Mouse (Mus musculus): ENCODE data around the gene Msantd2.

Msantd2 gene

GRCm38 (mm10) chr9:37504348-37504747, 15.2 kb downstream of the Msantd2 start:
- no peak for DNase-seq (ENCODE audit: low spot score)

GRCm38 (mm10) chr9:37506023-37506422, 16.9 kb downstream of the Msantd2 start:
- no peak for DNase-seq (ENCODE audit: low spot score)

GRCm38 (mm10) chr9:37512097-37512496, 23.0 kb downstream of the Msantd2 start:
- DNase-seq (ENCODE audit: low spot score) = no peak

- DNase-seq (ENCODE audit: low spot score) = no peak
These were observed 25.3 kb downstream of the Msantd2 start for GRCm38 (mm10) chr9:37514456-37514855.

- DNase-seq (ENCODE audit: low spot score) = no peak
These were observed 28.3 kb downstream of the Msantd2 start for GRCm38 (mm10) chr9:37517467-37517866.

GRCm38 (mm10) chr9:37518991-37519390, 29.9 kb downstream of the Msantd2 start:
- DNase-seq (ENCODE audit: low spot score) = no peak

- DNase-seq (ENCODE audit: low spot score) = no peak
These were observed 30.9 kb downstream of the Msantd2 start for GRCm38 (mm10) chr9:37519995-37520394.

- no peak for DNase-seq (ENCODE audit: low spot score)
These were observed 36.3 kb downstream of the Msantd2 start for GRCm38 (mm10) chr9:37525461-37525860.

- no peak for DNase-seq (ENCODE audit: low spot score)
These were observed 37.6 kb downstream of the Msantd2 start for GRCm38 (mm10) chr9:37526443-37527395.

GRCm38 (mm10) chr9:37527396-37528224, 38.5 kb downstream of the Msantd2 start, which contains the start of gene Esam:
Gene Esam (plus strand): TSS chr9:37528078.
- no peak for DNase-seq (ENCODE audit: low spot score)

- DNase-seq (ENCODE audit: low spot score) = no peak
These were observed 39.3 kb downstream of the Msantd2 start for GRCm38 (mm10) chr9:37528225-37528970.

GRCm38 (mm10) chr9:37530031-37530887, 41.1 kb downstream of the Msantd2 start:
- no peak for DNase-seq (ENCODE audit: low spot score)

GRCm38 (mm10) chr9:37530888-37531705, 42.0 kb downstream of the Msantd2 start:
- no peak for DNase-seq (ENCODE audit: low spot score)

GRCm38 (mm10) chr9:37536851-37537250, 47.7 kb downstream of the Msantd2 start:
- DNase-seq (ENCODE audit: low spot score) = no peak

GRCm38 (mm10) chr9:37537658-37538250, 48.6 kb downstream of the Msantd2 start:
- DNase-seq (ENCODE audit: low spot score) = no peak

GRCm38 (mm10) chr9:37539170-37540025, 50.3 kb downstream of the Msantd2 start, which contains the start of gene Vsig2:
Gene Vsig2 (plus strand): TSS chr9:37539255.
- DNase-seq (ENCODE audit: low spot score) = no peak

GRCm38 (mm10) chr9:37540226-37540625, 51.1 kb downstream of the Msantd2 start:
- DNase-seq (ENCODE audit: low spot score) = no peak

GRCm38 (mm10) chr9:37540701-37541575, 51.8 kb downstream of the Msantd2 start:
- no peak for DNase-seq (ENCODE audit: low spot score)

Data from spleen, adult 12 weeks (tissue).